Mouse (Mus musculus): ENCODE results near the gene Snap91.

DNA sequence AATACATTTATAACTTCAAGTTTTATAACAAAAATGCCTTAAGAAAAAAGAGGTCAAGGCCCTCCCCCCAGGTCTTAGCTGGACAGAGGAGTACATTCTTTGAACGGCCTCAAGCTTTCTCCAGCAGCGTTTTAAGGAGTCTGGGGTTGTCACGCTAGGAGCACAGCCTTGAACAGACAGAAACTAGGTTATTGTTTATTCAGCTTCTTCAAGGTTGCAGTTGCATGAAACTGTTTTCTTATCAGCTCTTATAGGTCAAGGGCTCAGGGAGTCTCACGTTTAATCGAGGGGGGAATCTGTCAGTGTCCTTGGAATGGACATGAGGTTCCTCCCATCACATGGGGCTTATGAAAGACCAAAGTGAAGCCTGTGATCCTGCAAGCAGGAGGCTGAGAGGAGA lies 163.3 kb downstream of the Snap91 start:
- TF ChIP-seq CTCF (IDR thresholded peaks at IDR 0.05; ENCODE audit: insufficient read depth, low read depth, low read length) (no peak), POLR2A (IDR thresholded peaks at IDR 0.05; ENCODE audit: insufficient read depth, low read depth, low read length) (no peak)
